Mouse (Mus musculus) gastrocnemius, postnatal 36 days (tissue): ENCODE data around the gene Pira2. TPM values are rescaled to one million over a fixed set of nuclear protein-coding genes. Genes with fewer than 3 reads are reported as not detected.
"Not testable (repeated sequence)": the region's sequence is repeated elsewhere in the genome, so short reads cannot be mapped to it uniquely, and the experiment has no call there.

Source experiments
- DNase-seq, 2 experiments: peaks; one replicate each; pipeline ENCODE4 v3.0.0; 2022
- intact Hi-C: fragments of 180-260 bp; cut with DNase I; formaldehyde crosslinking; loops from one replicate; pipeline ENCODE4 v1.15.1; 2025
- long read RNA-seq, 2 experiments: library from polyadenylated mRNA; stranded (forward); transcript quantifications; one replicate each; pipeline ENCODE4 v2.0.0; 2021
- total RNA-seq, 2 experiments: library from RNA; stranded (reverse); gene quantifications; 2 replicates each; pipeline ENCODE4 v1.2.3; 2021

Pira2 gene
- total RNA-seq: under 1 TPM in 1 of 2 experiments, not detected in 1; 0.37 TPM
- long read RNA-seq, experiment 1: 0 reads
- long read RNA-seq, experiment 2: 0 reads

- intact Hi-C loops, DNase-seq: not testable (repeated sequence)
These were observed at the start of gene Pira2 for GRCm38 (mm10) chr7:3844951-3845350. Gene Pira2, minus strand, starts transcription at chr7:3845051.

GRCm38 (mm10) chr7:3875032-3875431 is 30.2 kb upstream of the Pira2 start:
- DNase-seq, intact Hi-C loops: not testable (repeated sequence)

- intact Hi-C loops, DNase-seq: not testable (repeated sequence)
These were observed 7.0 kb downstream of the Pira2 start for GRCm38 (mm10) chr7:3837854-3838253.

- DNase-seq, intact Hi-C loops: not testable (repeated sequence)
These were observed 14.2 kb downstream of the Pira2 start for GRCm38 (mm10) chr7:3830633-3831032.

GRCm38 (mm10) chr7:3825599-3825998 is 19.3 kb downstream of the Pira2 start, which contains the start of gene Gm15448:
Gene Gm15448, minus strand, starts transcription at chr7:3825687.
- DNase-seq, intact Hi-C loops: not testable (repeated sequence)

- intact Hi-C loops, DNase-seq: not testable (repeated sequence)
These were observed 32.9 kb downstream of the Pira2 start for GRCm38 (mm10) chr7:3811912-3812311.

- DNase-seq, intact Hi-C loops: not testable (repeated sequence)
These were observed 41.9 kb downstream of the Pira2 start for GRCm38 (mm10) chr7:3802935-3803334.

GRCm38 (mm10) chr7:3799940-3800339 is 44.9 kb downstream of the Pira2 start:
- intact Hi-C loops, DNase-seq: not testable (repeated sequence)

GRCm38 (mm10) chr7:3796286-3796685 is 48.6 kb downstream of the Pira2 start:
- intact Hi-C loops, DNase-seq: not testable (repeated sequence)

Other genes with a start within 250 kb of the Pira2 start
- gene Oscar, start 228.9 kb downstream of the Pira2 start, total RNA-seq: not detected
- 100 to 1,000 TPM; 868 to 976 TPM for gene Ndufa3, start 227.7 kb downstream of the Pira2 start, total RNA-seq
- gene Tfpt, start 215.1 kb downstream of the Pira2 start, total RNA-seq: 10 to 100 TPM; 12.8 to 17.0 TPM
- gene Prpf31, start 215.1 kb downstream of the Pira2 start, total RNA-seq: 10 to 100 TPM; 20.9 to 21.7 TPM
- gene Cnot3, start 199.8 kb downstream of the Pira2 start, total RNA-seq: 10 to 100 TPM; 13.3 to 19.8 TPM
- 1 to 10 TPM; 3.3 to 6.1 TPM for gene Leng1, start 179.2 kb downstream of the Pira2 start, total RNA-seq
- under 1 TPM; 0.43 to 0.94 TPM for gene Tmc4, start 167.5 kb downstream of the Pira2 start, total RNA-seq
- 10 to 100 TPM; 26.6 to 27.9 TPM for gene Tsen34, start 152.2 kb downstream of the Pira2 start, total RNA-seq
- 10 to 100 TPM in 1 of 2 experiments, 1 to 10 TPM in 1; 8.4 to 10.2 TPM for gene Mboat7, start 151.5 kb downstream of the Pira2 start, total RNA-seq
- gene Rps9, start 141.1 kb downstream of the Pira2 start, total RNA-seq: 100 to 1,000 TPM; 353 to 420 TPM
- under 1 TPM; 0.61 to 0.89 TPM for gene Pirb, start 124.7 kb downstream of the Pira2 start, total RNA-seq
- under 1 TPM; 0.15 to 0.20 TPM for gene Gm15448, start 19.4 kb downstream of the Pira2 start, total RNA-seq
- under 1 TPM in 1 of 2 experiments, not detected in 1; 0.20 TPM for gene Gm14548, start 53.1 kb upstream of the Pira2 start, total RNA-seq
- gene Lilra6, start 70.5 kb upstream of the Pira2 start, total RNA-seq: not detected
- under 1 TPM; 0.08 to 0.54 TPM for gene Lair1, start 218.2 kb upstream of the Pira2 start, total RNA-seq